Mouse (Mus musculus) layer of hippocampus, adult 2 months (tissue): ENCODE measurements around the gene Aatk. TPM values are rescaled to one million over a fixed set of nuclear protein-coding genes. Genes with fewer than 3 reads are reported as not detected.
A peak's percentile ranks its signal among the peaks of the same experiment; 100 is the strongest.

ENCODE experiments used
- DNase-seq, 2 experiments: peaks; one replicate each; pipeline ENCODE4 v3.0.0; 2022; ENCODE audit warnings: low spot score in 2 of 2
- H3K27ac ChIP-seq: fragments of 200-600 bp; 2 replicates; pipeline ENCODE4 v1.8.1; 2022
- H3K4me3 ChIP-seq: fragments of 200-600 bp; 2 replicates; pipeline ENCODE4 v1.8.1; 2022; ENCODE audit warnings: mild to moderate bottlenecking
- CTCF ChIP-seq: fragments of 200-600 bp; conservative IDR thresholded peaks from 2 replicates; pipeline ENCODE4 v1.8.1; 2022; ENCODE audit warnings: antibody characterized with exemption, mild to moderate bottlenecking, moderate library complexity
- total RNA-seq, 2 experiments: library from RNA; stranded (reverse); gene quantifications; 2 replicates each; pipeline ENCODE4 v1.2.3; 2021

Aatk gene
- total RNA-seq, 2 experiments from 2014 or later = 196 to 207 TPM

DNA sequence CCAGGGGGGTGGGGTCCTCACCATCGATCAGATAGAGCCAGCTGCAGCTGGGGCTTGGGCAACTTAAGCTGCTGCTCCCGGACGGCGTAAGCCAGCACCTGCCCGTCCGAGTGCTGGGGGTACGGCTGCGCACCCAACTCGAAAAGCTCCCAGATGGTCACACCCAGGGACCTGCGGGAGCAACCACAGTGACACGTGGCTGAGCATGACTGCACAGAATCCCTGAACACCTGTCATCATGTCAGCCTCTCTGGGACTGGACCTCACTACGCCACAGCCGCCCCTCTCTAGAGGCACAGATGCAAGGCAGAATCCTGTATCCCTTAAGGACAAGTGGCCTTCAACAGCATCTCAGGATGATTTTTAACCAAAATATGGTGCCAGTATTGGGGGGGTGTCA is 34.3 kb downstream of the Aatk start:
- Histone ChIP-seq H3K4me3 (no peak overlapping the region; the same call in 1 of the 2 replicates), H3K27ac (peak overlapping the region; percentile 62)
- no peak for TF ChIP-seq CTCF
- no peak for DNase-seq

DNA sequence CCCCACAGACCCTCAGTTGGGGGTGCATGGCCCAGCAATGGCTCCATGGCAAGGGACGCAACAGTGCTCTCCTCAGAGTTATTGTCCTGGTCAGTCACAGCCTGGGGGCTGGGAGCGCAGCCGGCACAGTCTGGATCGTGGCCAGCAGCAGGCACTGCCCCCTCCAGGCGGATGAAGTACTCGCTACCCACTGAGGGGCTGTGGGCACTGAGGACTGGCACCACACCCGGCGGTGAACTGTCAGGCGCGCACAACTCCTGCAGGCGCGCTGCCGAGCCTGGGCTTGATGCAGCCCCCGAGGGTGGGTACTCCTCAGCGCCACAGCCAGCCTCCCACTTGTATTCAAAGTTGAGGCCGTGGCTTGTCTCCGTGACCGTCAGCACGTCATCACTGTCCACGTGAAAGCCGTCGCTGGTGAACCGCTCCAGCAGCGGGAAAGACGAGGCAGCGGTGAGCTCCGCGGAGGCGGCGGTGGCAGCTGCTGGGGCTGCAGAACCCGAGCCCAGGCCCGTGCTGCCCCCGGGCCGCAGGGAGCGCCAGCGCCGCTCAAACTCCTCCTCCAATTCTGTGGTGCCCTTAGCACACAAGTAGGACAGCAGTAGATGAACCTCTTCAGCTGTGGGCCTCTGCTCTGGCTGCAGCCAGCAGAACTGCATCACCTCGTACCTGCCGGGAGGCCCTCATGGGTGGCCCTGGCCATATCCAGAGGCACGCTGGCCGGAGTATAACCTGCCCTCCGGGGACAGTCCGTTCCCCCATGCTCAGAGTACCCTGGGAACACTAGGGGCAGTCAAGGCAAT is 35.0 kb downstream of the Aatk start:
- DNase-seq = peak in 1 of 2 experiments; percentile 53
- peak overlapping the region; percentile 62 for H3K27ac ChIP-seq
- peak; percentile 65 for TF ChIP-seq CTCF
- H3K4me3 ChIP-seq = peak overlapping the region; percentile 9; the same call in 1 of the 2 replicates

DNA sequence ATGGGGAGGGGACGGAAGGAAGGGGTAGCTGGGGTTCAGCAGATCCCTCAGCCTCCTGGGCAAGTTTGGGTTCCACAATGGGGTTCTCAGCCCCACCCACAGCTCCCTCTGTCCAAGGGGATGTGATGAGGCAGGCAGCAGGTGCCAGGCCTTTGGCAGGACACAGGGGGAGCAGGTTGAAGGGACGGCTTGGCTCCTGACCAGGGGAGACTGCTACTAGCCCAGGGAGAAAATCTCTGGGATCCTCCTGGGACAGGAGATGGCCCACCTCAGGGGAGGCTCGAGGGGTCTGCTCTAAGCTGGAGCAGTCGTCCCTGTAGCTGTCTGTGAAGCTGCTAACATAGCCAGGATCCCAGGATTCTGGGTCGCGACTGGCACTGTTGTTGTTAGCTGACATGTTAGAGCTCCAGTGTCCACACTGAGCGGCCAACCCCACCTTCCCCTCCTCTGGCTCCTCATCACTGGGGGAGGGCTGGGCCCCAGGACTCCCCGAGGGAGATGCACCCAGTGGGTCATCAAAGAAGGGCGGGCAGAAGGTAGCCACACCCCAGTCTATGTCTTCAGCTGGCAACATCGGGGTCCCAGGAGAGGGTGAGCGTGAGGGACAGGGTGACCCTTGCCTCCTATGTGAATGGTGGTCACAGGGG is 35.7 kb downstream of the Aatk start:
- no peak overlapping the region; the same call in 1 of the 2 replicates for H3K4me3 ChIP-seq
- no peak for DNase-seq
- no peak for TF ChIP-seq CTCF
- H3K27ac ChIP-seq = peak overlapping the region; percentile 62; the same call in 1 of the 2 replicates

- TF ChIP-seq CTCF = no peak
- Histone ChIP-seq H3K4me3 (no peak overlapping the region), H3K27ac (peak overlapping the region; percentile 15; the same call in 1 of the 2 replicates)
- no peak for DNase-seq
Measured at GRCm38 (mm10) chr11:120009937-120010336, 37.0 kb downstream of the Aatk start.

DNA sequence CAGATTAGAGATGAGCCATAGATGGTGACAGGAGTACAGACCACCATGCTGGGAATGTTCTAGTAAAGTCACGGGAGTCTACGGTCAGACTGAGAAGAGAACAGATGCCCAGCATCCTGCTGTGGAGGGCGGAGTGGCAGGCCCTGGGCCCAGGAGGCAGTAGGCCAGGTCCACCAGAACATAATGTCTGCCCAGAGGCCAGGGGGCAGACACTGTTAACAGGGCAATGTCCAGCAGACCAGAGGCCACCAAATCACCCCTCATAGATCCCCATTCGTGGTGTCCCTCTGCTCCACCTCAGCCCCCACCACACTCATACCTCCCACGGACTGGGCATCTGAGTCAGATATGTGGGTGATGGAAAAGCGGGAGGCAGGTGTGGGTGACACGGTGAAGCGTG is 38.0 kb downstream of the Aatk start:
- Histone ChIP-seq H3K4me3 (no peak overlapping the region), H3K27ac (no peak overlapping the region)
- DNase-seq = no peak
- no peak for TF ChIP-seq CTCF

- Histone ChIP-seq H3K4me3 (no peak overlapping the region), H3K27ac (no peak overlapping the region)
- TF ChIP-seq CTCF = no peak
- DNase-seq = no peak
Measured at GRCm38 (mm10) chr11:120008501-120008900, 38.5 kb downstream of the Aatk start.

DNA sequence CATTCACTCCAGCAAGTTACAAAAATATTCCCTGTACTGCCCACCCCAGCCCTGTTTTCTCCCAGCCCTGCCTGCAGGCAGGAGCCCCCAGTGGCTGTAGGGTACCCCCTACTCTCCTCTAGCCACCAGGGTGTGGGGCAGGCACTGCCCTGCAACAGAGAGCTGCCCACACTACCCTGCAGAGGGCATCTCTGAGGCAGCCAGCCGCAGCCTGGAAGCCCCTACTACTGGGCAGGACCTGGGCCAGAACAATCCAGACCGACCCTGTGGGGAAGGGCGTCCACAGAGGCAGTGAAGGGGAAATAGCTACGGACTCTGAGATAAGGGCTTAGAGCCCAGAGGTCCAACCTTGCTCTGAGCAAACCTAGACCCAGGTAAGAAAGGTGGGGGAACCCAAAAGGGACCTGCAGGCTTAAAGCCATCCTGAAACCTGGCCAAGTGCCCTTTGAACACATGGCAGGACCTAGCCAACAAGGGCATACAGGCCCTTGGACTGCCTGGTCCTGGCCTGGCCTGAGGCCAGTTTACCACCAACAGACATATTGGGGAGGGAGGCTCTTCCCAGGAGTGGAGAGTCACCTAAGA is 39.4 kb downstream of the Aatk start:
- TF ChIP-seq CTCF = peak; percentile 50
- H3K27ac ChIP-seq = peak overlapping the region; percentile 11; the same call in 1 of the 2 replicates
- no peak overlapping the region for H3K4me3 ChIP-seq
- no peak for DNase-seq

DNA sequence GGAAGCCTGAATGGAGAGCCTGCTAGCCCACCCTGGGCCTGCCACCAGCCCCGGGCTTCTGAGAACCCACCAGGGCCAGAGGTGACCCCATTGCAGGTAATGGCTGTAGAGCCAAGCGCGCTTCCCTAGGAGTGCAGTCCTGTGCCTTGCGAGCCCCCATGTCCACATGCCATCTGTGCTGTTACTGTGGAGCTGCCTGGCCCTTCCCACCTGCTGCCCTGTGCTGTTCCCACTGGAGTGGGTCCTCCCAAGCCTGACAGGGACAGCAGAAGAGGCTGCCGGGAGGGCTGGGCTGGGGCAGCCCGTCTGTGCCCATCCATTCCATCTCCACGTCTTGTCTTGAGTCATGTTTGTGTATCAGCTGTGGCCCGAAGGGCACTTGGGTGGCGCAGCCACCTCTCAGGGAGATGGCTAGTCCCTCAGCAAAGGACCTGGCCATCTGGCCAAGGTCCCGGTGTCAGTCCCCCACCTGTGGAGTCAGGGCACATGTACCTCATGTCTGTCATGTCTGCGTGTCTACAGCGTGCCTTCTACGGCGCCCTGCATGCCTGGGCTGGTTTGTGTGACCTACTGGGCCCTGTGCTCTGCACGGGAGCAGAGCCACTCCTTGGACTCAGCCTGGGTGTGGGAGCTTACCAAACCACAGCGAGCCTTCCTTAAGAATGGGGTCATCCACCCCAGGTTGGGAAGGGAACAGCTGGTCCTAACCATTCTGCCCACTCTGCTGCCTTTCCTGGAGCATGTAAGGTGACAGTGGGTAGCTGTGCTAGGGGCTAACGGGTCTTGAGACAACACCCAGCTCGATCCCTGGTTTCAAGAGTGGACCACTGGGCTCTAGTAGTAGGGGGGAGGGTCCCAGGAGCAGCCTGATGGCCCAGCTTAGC is 41.3 kb downstream of the Aatk start:
- Histone ChIP-seq H3K4me3 (no peak overlapping the region), H3K27ac (peak overlapping the region; percentile 33)
- TF ChIP-seq CTCF = no peak
- DNase-seq = no peak

DNA sequence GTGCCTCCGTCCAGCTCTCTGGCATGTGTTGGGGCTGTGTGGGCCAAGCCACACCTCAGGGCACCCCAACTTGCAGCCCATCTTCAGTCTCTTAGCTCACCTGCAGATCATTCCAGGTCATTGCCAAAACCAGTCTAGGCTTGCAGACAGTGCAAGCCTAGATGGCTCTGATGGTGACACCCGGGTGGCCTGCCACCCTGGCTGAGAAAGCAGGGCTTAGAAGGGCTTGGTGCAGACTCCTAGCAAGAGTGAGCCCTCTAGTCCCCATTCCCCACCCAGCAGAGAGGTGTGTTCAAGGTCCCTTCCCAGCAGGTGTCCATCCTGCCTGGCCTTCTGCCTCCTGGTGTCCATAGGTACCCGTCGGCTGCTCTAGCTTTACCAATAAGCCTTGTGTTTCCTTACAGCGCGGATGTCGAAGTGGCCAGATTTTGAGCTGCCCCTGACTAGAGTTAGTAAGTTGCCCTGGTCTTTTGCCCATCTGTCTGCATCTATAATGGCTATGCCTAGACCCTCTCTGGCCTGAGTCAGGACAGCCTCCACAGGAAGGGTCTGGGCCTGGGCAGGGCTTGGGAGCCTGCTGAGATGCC is 44.2 kb downstream of the Aatk start:
- H3K27ac ChIP-seq = peak overlapping the region; percentile 28; the same call in 1 of the 2 replicates
- no peak for DNase-seq
- H3K4me3 ChIP-seq = no peak overlapping the region
- no peak for TF ChIP-seq CTCF

DNA sequence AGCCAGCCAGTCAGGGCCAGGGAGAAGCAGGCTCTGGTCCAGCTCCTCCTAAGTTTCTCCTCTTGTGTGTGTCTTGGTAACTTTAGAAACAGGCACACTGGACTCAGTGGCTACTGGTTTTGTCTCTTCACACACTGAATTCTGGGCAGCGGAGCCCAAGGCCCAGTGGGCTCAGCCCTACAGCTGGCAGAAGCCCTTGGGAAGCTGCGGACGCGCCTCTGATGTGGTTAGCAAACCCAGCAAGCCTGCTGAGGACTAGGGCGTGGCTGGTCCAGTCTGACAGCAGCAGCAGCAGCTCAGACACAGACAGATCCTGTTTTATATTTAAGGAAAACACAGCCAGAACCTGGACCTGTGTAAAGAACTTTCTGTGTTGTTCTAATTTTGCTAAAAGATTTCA is 44.9 kb downstream of the Aatk start:
- H3K27ac ChIP-seq = no peak overlapping the region
- no peak for DNase-seq
- TF ChIP-seq CTCF = no peak
- H3K4me3 ChIP-seq = no peak overlapping the region

DNA sequence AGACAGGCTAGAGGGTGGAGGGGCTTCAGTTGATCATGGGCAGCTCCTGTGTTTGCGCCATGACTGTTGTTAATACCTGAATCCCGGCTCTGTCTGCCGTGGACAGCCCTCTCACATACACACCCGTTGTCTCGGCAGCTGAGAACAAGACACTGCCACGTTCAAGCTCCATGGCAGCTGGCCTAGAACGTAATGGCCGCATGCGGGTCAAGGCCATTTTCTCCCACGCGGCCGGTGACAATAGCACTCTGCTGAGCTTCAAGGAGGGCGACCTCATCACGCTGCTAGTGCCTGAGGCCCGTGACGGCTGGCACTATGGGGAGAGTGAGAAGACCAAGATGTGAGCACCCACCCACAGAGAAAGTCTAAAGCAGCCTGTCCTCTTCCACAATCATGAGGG is 49.6 kb downstream of the Aatk start:
- no peak for DNase-seq
- no peak for TF ChIP-seq CTCF
- H3K27ac ChIP-seq = peak overlapping the region; percentile 33; the same call in 1 of the 2 replicates

GRCm38 (mm10) chr11:119991338-119991678 is 55.7 kb downstream of the Aatk start:
- peak overlapping the region; percentile 92 for H3K27ac ChIP-seq
- DNase-seq = peak; percentile 95 to 99
- peak overlapping the region; percentile 3; the same call in 1 of the 2 replicates for H3K4me3 ChIP-seq
- TF ChIP-seq CTCF = peak; percentile 99

More for the DNA sequence above, 49.6 kb downstream of the Aatk start:
- H3K4me3 ChIP-seq = no peak overlapping the region
